In the genomic region with DNA sequence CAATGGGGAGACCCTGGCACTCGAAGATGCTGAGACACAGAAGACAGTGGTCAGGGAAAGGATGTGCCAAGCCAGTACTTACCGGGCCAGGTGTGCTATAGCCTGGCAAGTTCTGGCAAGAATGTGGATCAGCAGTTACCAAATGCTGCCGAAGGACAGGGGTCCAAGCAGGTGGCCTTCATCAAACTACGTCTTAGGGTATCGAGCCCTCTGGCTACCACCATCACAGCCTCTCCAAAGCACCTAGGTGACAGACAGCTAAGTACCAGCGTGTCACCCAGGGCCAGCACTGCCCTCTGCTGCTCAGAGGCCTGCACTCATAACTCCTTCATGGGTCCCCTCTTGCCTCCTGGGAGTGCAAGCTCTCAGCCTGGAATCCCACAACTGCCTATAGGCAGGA, we compare ENCODE assay signal across 17 mouse cellular contexts. TPM values are rescaled to one million over a fixed set of nuclear protein-coding genes. Genes with fewer than 3 reads are reported as not detected.
DNase-seq lines count a peak whose midpoint lies in the region; ATAC-seq and TF ChIP-seq lines count a peak whose summit lies in the region.
"Had no signal": no experiment of that assay in that cellular context is flagged by ENCODE, and none has a peak within 500 bp of the region (broad histone marks: within the 10 kb centered on the region; RNA-seq: fewer than 3 reads in every experiment).

No protein-coding gene starts in this region.

- 71% methylated on average over 6 of the region's 6 CpGs for WGBS in liver, postnatal 0 days (ENCODE audit: insufficient replicate concordance)

- H3K4me3 ChIP-seq in liver, postnatal 0 days (ENCODE audit: low read depth, low read length), result no peak overlapping the region
- no peak overlapping the region for H3K4me3 ChIP-seq in MEL (ENCODE audit: control insufficient read depth in 1 of 2, insufficient read depth in 1 of 2, low read depth in 2 of 2, low read length in 2 of 2)
- H3K4me3 ChIP-seq: forebrain, embryonic 10.5 days; liver, embryonic 15.5 days had no signal

- peak; percentile 29 for DNase-seq in cerebellum, adult 11 months
- no peak for DNase-seq in cerebellum, adult 8-10 months
- DNase-seq in liver, postnatal 0 days, result no peak
- DNase-seq in liver, result no peak
- DNase-seq in MEL (ENCODE audit: low read depth, low spot score), result peak; percentile 26
- DNase-seq in kidney, postnatal 10 days, result no peak
- DNase-seq in kidney, postnatal 25 days, result no peak
- DNase-seq: adrenal gland, postnatal 25 days; kidney, adult 11 months; layer of hippocampus, postnatal 36 days had no signal

- H3K9me3 ChIP-seq in liver, postnatal 0 days (ENCODE audit: low read length), result no peaks in the 10 kb centered on the region
- no peaks in the 10 kb centered on the region for H3K9me3 ChIP-seq in MEL (replicated peaks; ENCODE audit: insufficient read depth, low read length)
- H3K9me3 ChIP-seq: liver, embryonic 15.5 days had no signal

- peak; percentile 48 for TF ChIP-seq CTCF in liver, postnatal 0 days (IDR thresholded peaks at IDR 0.05; ENCODE audit: low read depth)
- peak in 2 of 3 experiments; percentile 18 to 47; a peak in 3 of 6 replicates for TF ChIP-seq CTCF in MEL (IDR thresholded peaks at IDR 0.05 in 2 of 3, conservative IDR thresholded peaks at IDR 0.05 in 1 of 3; ENCODE audit: control insufficient read depth in 1 of 3, insufficient read depth in 1 of 3, low read depth in 2 of 3, low read length in 3 of 3, poor library complexity in 1 of 3, severe bottlenecking in 1 of 3)

- H3K4me2 ChIP-seq in liver, postnatal 0 days (ENCODE audit: low read depth, low read length), result no peak overlapping the region
- H3K4me2 ChIP-seq: liver, embryonic 15.5 days had no signal

- TF ChIP-seq EP300 in liver, postnatal 0 days (IDR thresholded peaks at IDR 0.05; ENCODE audit: low read depth), result no peak
- TF ChIP-seq EP300 in MEL (IDR thresholded peaks at IDR 0.05; ENCODE audit: low read depth in 1 of 2, low read length in 2 of 2), result no peak

- ATAC-seq in liver, postnatal 0 days, result no peak
- 0 out of 2 replicates have a peak, but pooled peaks have one; percentile 13 for ATAC-seq in neutrophil, adult 5-6 weeks (ENCODE audit: extremely low read depth, insufficient number of reproducible peaks, low FRiP score, poor library complexity, severe bottlenecking)

- peaks cover 11% of the 10 kb centered on the region; the same call in 1 of the 2 replicates for H3K36me3 ChIP-seq in liver, postnatal 0 days (replicated peaks; ENCODE audit: insufficient read depth, low read length)
- peaks cover 2 to 14% of the 10 kb centered on the region in 2 experiments; a peak in 2 of 4 replicates for H3K36me3 ChIP-seq in MEL (ENCODE audit: control insufficient read depth in 1 of 2, insufficient read depth in 2 of 2, low read length in 2 of 2)

- TF ChIP-seq POLR2A in MEL (IDR thresholded peaks at IDR 0.05; ENCODE audit: control insufficient read depth in 1 of 2, insufficient read depth in 1 of 2, low read depth in 1 of 2, low read length in 2 of 2, poor library complexity in 1 of 2), result no peak

- peak overlapping the region; percentile 84 for H3K27ac ChIP-seq in liver, postnatal 0 days (ENCODE audit: low read depth)
- no peak overlapping the region for H3K27ac ChIP-seq in MEL (ENCODE audit: control insufficient read depth, low read depth, low read length)
- H3K27ac ChIP-seq: forebrain, embryonic 10.5 days had no signal

- peaks cover 24% of the 10 kb centered on the region for H3K4me1 ChIP-seq in liver, postnatal 0 days (ENCODE audit: insufficient read depth)
- H3K4me1 ChIP-seq in MEL (ENCODE audit: control insufficient read depth in 1 of 2, insufficient read depth in 2 of 2, low read length in 2 of 2), result peaks cover 7 to 17% of the 10 kb centered on the region in 2 experiments
- H3K4me1 ChIP-seq: forebrain, embryonic 10.5 days had no signal

- H3K27me3 ChIP-seq in liver, postnatal 0 days (ENCODE audit: insufficient read depth, low read length), result no peaks in the 10 kb centered on the region
- H3K27me3 ChIP-seq in MEL (ENCODE audit: control insufficient read depth in 1 of 2, insufficient read depth in 2 of 2, low read length in 2 of 2), result no peaks in the 10 kb centered on the region
- H3K27me3 ChIP-seq: liver, embryonic 15.5 days had no signal

- no peaks in the 10 kb centered on the region for H3K79me2 ChIP-seq in MEL (ENCODE audit: control insufficient read depth, insufficient read depth, low read length, poor library complexity)

- TF ChIP-seq RAD21 in MEL (IDR thresholded peaks at IDR 0.05; ENCODE audit: low read depth, low read length), result no peak

- no peak overlapping the region for H3K9ac ChIP-seq in liver, postnatal 0 days (replicated peaks)
- no peak overlapping the region for H3K9ac ChIP-seq in MEL (ENCODE audit: control insufficient read depth, low read depth, low read length, poor library complexity, severe bottlenecking)
- H3K9ac ChIP-seq: liver, embryonic 15.5 days had no signal

TF ChIP-seq in MEL, 35 proteins besides CTCF, POLR2A, EP300 and RAD21:
- TF ChIP-seq TAL1 (IDR thresholded peaks at IDR 0.05; ENCODE audit: low read length), result no peak
- no peak for TF ChIP-seq UBTF (IDR thresholded peaks at IDR 0.05; ENCODE audit: borderline replicate concordance, insufficient read depth, low read depth, low read length)
- TF ChIP-seq USF2 (IDR thresholded peaks at IDR 0.05; ENCODE audit: borderline replicate concordance in 1 of 2, insufficient read depth in 1 of 2, low read depth in 1 of 2, low read length in 2 of 2), result no peak
- no peak for TF ChIP-seq MAX (IDR thresholded peaks at IDR 0.05; ENCODE audit: low read length)
- TF ChIP-seq MXI1 (IDR thresholded peaks at IDR 0.05; ENCODE audit: low read depth, low read length), result no peak
- no peak for TF ChIP-seq USF1 (IDR thresholded peaks at IDR 0.05; ENCODE audit: low read depth, low read length)
- no peak for TF ChIP-seq TCF12 (IDR thresholded peaks at IDR 0.05; ENCODE audit: low read depth, low read length)
- TF ChIP-seq MAZ (IDR thresholded peaks at IDR 0.05; ENCODE audit: low read depth, low read length), result no peak
- no peak for TF ChIP-seq POLR2AphosphoS2 (IDR thresholded peaks at IDR 0.05; ENCODE audit: low read length)
- no peak for TF ChIP-seq SMC3 (IDR thresholded peaks at IDR 0.05; ENCODE audit: low read depth, low read length)
- no peak for TF ChIP-seq ETS1 (IDR thresholded peaks at IDR 0.05; ENCODE audit: low read depth, low read length)
- no peak for TF ChIP-seq POLR2AphosphoS5 (IDR thresholded peaks at IDR 0.05; ENCODE audit: borderline replicate concordance, low read depth, low read length)
- TF ChIP-seq GABPA (IDR thresholded peaks at IDR 0.05; ENCODE audit: low read depth, low read length), result no peak
- no peak for TF ChIP-seq GATA1 (IDR thresholded peaks at IDR 0.05; ENCODE audit: low read depth, low read length)
- no peak for TF ChIP-seq TBP (IDR thresholded peaks at IDR 0.05; ENCODE audit: low read depth, low read length)
- no peak for TF ChIP-seq MYB (IDR thresholded peaks at IDR 0.05; ENCODE audit: low read depth, low read length)
- no peak for TF ChIP-seq E2F4 (IDR thresholded peaks at IDR 0.05; ENCODE audit: borderline replicate concordance, low read depth, low read length)
- no peak for TF ChIP-seq KAT2A (conservative IDR thresholded peaks at IDR 0.05; ENCODE audit: low read depth, low read length)

RNA-seq across cellular contexts. Expression of a gene that starts 33.6 kb away (rescaled TPM):
- polyA plus RNA-seq in liver, postnatal 0 days (2015; fragmentation: Nextera tagmentation; extraction: Ambion mirVana), result not detected in 2 replicates
- not detected in 2 replicates for total RNA-seq in MEL (2012; rRNA removed)
- polyA plus RNA-seq in MEL (2012; ENCODE audit: insufficient read depth in 1 of 2, insufficient read length in 2 of 2, low read depth in 1 of 2, low replicate concordance in 2 of 2, missing spikeins in 1 of 2), result under 1 TPM in 1 of 2 experiments, not detected in 1; 0.06 TPM
- 2.3 and 2.9 TPM in 2 replicates for total RNA-seq in neutrophil, adult 5-6 weeks (2017)
- total RNA-seq: adrenal gland, postnatal 25 days; gastrocnemius, adult 18-20 months; layer of hippocampus, postnatal 36 days had no signal
- polyA plus RNA-seq: C2C12; forebrain, embryonic 10.5 days; heart, embryonic 16.5 days; liver, embryonic 15.5 days; stomach, embryonic 16.5 days had no signal

Comparison
In these comparisons a context has a peak if more than half of its experiments do, and no peak if none do; other contexts are left out.
1. DNase-seq: peak in cerebellum, adult 11 months (single experiment) and MEL (single experiment); none in cerebellum, adult 8-10 months (single experiment), liver, postnatal 0 days (single experiment), liver (single experiment), kidney, postnatal 10 days (single experiment) and kidney, postnatal 25 days (0 of 2).